Mouse (Mus musculus): ENCODE data around the gene Tedc1.

DNA sequence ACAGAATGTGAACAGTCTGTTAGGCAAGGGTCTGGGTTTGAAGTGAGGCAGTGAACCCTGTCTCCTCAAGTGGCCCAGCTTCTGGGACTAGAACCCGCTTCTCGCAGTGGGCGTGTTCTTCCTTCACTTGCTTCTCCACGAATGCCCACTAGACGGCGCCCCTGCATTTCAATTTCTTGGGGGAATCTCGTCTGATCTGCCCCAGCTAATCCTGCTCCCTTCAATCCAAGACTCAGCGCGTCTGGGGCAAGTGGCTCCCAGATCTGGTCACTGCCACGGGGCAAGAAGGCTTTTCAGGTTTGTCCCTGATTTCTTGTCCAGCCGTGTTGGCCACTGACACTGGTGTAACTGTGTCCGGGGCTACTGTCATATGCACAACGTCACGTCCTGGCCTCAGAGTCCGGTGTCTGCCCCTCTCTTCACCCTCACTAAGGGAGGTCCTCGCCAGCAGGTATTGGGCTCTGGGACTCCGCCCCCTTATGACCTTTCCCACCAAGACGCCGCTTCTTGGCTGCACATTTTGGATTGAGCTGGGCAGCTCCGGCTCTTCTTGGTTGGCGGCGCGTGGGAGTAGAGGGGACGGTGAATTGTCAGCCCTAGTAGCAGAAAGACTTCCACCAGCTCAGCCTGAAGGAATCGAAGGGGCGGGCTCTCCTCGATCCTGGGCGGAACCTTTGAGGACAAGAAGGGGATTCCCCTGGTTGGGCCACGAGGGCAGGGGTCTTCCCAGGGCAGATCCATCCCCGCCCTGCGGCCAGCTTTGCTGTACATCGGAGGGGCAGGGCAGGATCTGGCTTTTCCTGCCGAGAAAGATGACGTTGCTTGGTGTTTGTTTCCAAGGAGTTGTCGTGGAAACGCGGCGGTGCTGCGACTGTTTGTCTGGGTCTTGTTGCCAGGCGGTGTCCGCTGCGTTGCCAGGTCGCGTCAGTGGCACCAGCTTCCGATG lies 9.8 kb upstream of the Tedc1 start, which contains the start of gene Crip1:
- TF ChIP-seq POLR2A (IDR thresholded peaks at IDR 0.05; ENCODE audit: low read depth, low read length) (0 out of 2 replicates have a peak, but pooled peaks have one; percentile 3), CTCF (IDR thresholded peaks at IDR 0.05; ENCODE audit: borderline replicate concordance, insufficient read depth, low read length) (peak; percentile 32; the same call in 1 of the 2 replicates)
